Mouse (Mus musculus): ENCODE results near the gene Hnrnpf.
"Not testable (repeated sequence)": the region's sequence is repeated elsewhere in the genome, so short reads cannot be mapped to it uniquely, and the experiment has no call there.

Gene Hnrnpf

GRCm38 (mm10) chr6:117900126-117901080, at the start of gene Hnrnpf:
TSS of gene Hnrnpf (plus strand) at chr6:117900324.
- DNase-seq (ENCODE audit: low spot score) = no peak

DNA sequence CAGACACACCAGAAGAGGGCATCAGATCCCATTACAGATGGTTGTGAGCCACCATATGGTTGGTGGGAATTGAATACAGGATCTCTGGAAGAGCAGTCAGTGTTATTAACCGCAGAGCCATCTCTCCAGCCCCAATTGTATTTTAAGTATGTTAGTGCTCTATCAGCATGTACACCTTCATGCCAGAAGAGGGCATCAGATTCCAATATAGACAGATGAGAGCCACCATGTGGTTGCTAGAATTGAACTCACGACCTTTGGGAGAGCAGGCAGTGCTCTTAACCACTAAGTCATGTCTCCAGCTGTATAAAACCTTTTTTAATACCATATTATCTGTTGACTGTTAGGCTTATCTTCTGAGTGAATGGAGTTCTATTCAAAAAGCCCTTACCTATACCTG, 48.4 kb upstream of the Hnrnpf start:
- no peak for DNase-seq (ENCODE audit: low spot score)

DNA sequence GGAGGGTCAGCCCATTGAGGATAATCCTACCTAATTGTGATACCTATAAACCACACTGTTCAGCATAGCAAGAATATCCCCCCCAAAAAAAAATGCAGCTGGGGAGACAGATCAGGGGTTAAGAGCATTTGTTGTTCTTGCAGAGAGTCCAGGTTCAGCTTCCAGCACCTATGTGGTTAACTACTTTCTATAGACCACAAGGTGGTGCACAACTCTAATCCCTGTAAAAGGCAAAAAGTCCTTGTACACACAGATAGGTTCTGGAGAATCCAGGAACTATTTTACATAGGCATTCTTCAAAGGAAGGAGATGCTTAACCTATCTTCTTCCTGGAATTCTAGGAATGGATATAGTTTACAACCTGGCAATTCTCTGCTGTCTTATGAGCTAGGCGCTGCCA, 42.1 kb upstream of the Hnrnpf start:
- peak; percentile 16 for DNase-seq (ENCODE audit: low spot score)

DNA sequence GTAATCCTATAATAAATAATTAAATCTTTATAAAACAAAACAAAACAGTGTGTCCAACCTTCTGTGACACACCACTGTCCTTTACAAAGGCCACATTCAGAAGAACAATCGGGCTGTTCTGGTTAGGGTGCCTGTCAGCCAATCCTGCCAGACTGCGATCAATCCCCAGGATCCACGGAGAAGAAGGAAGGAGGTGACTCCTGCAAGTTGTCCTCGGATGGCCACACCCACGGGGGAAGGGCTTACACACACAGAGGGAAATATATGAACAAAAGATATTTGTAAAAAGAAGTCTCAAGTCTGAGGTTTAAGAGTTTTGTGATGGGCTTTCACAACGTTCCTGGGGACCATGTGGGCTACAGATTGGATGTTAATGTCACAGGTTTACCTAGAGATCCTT, 38.3 kb upstream of the Hnrnpf start, which contains the start of gene Zfp239:
Gene Zfp239 (plus strand): TSS at position 253 of the 400 bp plus-strand sequence.
- DNase-seq (ENCODE audit: low spot score) = no peak

GRCm38 (mm10) chr6:117862465-117862864, 37.7 kb upstream of the Hnrnpf start:
- no peak for DNase-seq (ENCODE audit: low spot score)

DNA sequence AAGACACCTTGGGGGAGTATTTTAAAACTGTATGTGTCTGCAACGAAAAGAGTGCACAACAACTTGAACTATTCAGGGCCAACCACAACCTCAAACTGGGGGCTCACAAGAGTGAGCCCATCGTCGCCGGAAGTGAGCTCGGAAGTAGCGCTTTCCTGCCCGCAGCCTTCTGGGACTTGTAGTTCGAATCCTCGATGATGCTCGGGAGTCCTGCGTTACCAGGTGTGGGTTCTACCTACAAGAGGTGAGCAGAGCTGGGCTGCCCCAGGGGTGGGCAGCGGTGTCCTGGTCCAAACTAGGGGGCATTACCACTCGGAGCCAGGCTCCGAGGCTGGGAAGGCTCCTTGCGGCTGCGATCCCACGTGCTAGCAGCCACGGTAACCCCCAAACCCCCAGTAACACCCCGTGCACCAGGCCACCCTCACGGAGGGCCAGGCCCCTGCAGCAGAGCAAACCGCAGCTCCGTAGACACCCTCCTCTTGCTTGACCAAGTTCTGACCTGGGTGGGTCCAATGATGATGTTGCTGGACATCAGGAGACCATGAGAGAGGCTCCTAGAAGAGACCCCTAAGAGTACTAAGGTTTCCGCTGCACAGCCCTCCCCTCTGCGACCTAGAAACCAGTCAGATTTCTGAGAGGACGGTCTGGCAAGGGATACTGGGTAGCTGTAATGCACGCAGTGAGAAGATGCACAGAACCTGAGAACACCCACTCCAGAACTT, 37.1 kb upstream of the Hnrnpf start:
- DNase-seq (ENCODE audit: low spot score) = peak; percentile 70

GRCm38 (mm10) chr6:117863751-117864150, 36.4 kb upstream of the Hnrnpf start:
- no peak for DNase-seq (ENCODE audit: low spot score)

DNA sequence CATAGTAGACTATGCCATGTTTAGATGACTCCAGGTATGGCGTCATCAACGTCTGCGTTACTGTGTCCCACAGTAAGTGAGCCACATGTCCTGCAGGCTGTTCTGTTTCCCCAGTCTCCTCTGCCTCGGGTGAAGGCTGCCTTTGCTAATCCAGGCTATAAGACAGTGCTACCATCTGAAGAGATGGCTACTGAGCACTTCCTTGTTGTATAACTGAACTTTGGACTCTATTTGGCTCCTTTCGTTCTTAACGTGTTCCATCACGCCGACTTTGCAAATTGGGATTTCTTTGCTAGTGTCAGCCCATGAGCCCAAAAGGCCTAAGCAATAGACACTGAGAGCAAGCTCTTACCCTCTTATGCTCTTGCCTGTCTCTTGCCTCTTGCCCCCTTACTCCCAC, 31.9 kb upstream of the Hnrnpf start:
- DNase-seq (ENCODE audit: low spot score) = no peak

- DNase-seq (ENCODE audit: low spot score) = no peak
Measured at GRCm38 (mm10) chr6:117871034-117871433, 29.1 kb upstream of the Hnrnpf start.

DNA sequence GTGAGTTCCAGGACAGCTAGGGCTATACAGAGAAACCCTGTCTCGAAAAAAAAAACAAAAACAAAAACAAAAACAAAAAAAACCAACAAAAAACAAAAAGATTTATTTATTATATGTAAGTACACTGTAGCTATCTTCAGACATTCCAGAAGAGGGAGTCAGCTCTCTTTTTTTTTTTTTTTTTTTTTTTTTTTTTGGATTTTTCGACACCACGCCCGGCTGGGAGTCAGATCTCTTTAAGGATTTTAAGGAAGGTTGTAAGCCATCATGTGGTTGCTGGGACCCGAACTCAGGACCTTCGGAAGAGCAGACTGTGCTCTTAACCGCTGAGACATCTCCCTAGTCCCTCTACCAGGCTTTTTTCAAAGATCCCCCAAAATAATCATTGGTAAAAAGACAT, 26.7 kb upstream of the Hnrnpf start:
- DNase-seq (ENCODE audit: low spot score) = not testable (repeated sequence)

DNA sequence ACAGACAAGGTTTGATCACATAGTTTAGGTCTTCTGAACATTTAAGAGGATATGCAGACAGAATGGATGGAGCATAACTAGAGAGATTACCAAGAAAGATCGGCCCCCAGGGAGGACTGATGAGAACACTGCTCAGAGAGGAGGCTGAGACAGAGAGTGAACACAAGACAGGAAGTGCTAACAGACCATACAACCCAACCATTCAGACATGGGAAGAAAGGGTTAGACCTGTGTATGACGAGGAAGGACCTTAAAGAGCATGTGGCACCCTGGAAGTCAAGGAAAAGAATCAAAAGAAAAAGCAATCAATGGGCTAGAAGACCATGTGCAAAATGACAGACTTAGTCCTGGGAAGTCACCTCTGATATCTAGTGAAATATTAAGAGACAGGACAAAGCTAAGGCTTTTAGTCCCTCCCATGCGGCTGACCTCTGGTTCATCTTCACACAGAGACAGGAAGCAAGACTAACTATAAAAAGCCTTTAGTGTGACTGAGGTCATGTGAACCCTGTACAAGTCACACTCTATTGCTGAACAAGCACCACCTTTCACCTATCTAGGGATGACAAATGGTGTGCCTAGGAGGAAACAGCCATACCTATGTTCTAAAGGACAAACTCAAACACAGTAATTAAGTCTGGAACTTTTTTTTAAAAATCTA, 25.4 kb upstream of the Hnrnpf start:
- DNase-seq (ENCODE audit: low spot score) = no peak

DNA sequence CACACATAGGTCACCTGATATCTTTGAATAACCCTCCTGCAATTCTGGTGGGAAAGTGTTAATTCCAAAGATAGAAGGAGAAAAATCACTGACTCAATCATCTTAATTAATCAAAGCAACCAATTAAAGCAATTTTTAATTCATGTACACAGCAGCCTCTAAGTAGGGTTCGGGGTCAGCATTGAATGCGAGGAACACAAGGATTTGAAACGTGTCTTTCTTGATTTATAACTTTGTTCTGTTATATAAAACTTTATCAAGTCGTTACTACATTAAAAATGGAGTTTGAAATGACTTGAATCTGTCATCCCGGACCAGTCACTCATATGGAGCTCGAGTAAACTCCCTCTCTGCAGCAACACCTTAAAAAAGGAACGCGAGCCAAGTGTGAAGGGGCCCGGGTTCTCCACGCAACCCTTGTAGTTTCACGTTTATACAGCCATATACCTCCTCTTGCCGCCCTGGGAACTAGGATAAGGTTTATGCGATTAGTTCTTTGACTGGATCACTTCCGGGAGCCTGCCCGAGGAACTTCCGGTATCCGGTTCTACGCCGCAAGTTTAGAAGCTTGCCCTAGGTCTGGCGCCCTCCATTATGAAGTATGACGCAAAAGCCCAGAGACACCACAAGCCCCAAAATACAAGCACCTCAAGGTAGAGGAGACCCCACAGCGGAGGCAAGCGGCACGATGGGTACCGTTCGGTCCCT, 21.3 kb upstream of the Hnrnpf start:
- peak; percentile 85 for DNase-seq (ENCODE audit: low spot score)

GRCm38 (mm10) chr6:117879408-117880115, 20.6 kb upstream of the Hnrnpf start:
- DNase-seq (ENCODE audit: low spot score) = peak; percentile 99

DNA sequence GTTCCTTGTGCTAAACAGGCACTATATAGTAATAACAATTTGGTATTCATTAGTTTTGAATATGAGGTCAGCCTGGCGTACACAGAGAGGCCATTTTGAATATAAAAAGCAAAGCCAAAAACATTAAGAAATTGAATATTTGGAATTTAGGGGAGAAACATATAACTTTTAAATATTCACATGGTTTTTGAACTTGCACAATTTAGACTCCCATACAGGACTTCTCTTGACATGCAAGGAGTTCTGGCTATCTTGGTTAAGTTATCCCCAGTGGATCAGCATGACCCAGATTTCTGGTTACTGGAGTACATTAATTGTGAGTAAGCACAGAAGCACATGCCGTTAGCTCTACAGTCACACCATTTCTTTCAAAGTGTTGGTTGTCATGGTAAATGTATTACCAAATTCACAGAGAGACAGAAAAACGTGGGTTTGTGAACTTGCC, 19.7 kb upstream of the Hnrnpf start:
- no peak for DNase-seq (ENCODE audit: low spot score)

GRCm38 (mm10) chr6:117881229-117881628, 18.9 kb upstream of the Hnrnpf start:
- DNase-seq (ENCODE audit: low spot score) = no peak

GRCm38 (mm10) chr6:117881997-117882396, 18.1 kb upstream of the Hnrnpf start:
- DNase-seq (ENCODE audit: low spot score) = no peak

GRCm38 (mm10) chr6:117885943-117886342, 14.2 kb upstream of the Hnrnpf start:
- DNase-seq (ENCODE audit: low spot score) = no peak

DNA sequence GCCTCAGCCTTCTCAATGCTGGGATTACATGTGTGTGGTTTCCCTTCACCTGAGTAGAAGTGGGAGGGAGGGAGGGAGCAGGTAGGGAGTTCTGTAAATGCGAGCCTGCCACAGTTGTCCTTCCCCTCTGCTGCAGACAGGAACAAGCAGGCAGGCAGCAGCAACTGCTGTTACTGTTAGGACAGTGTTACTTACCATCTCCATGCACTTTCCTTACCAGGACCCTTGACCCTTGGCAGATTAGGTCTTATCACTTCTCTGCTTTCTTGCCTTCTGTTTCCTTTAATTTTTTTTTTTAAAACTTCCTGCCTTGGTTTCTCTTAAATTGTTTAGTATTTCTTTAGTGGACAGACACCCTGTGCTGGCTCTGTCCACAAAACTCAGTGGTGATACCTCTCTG, 12.1 kb upstream of the Hnrnpf start:
- DNase-seq (ENCODE audit: low spot score) = no peak

- DNase-seq (ENCODE audit: low spot score) = peak; percentile 51
Measured at GRCm38 (mm10) chr6:117888642-117889096, 11.5 kb upstream of the Hnrnpf start.

GRCm38 (mm10) chr6:117890257-117890656, 9.9 kb upstream of the Hnrnpf start:
- no peak for DNase-seq (ENCODE audit: low spot score)

Data from retina, embryonic 14.5 days (tissue).